Mouse (Mus musculus) kidney, postnatal 10 days (tissue): ENCODE results near the gene Tmco1.

Experiments
- DNase-seq: peaks from one replicate; pipeline ENCODE4 v3.0.0; 2021; ENCODE audit warnings: mixed read lengths

Tmco1 gene

DNA sequence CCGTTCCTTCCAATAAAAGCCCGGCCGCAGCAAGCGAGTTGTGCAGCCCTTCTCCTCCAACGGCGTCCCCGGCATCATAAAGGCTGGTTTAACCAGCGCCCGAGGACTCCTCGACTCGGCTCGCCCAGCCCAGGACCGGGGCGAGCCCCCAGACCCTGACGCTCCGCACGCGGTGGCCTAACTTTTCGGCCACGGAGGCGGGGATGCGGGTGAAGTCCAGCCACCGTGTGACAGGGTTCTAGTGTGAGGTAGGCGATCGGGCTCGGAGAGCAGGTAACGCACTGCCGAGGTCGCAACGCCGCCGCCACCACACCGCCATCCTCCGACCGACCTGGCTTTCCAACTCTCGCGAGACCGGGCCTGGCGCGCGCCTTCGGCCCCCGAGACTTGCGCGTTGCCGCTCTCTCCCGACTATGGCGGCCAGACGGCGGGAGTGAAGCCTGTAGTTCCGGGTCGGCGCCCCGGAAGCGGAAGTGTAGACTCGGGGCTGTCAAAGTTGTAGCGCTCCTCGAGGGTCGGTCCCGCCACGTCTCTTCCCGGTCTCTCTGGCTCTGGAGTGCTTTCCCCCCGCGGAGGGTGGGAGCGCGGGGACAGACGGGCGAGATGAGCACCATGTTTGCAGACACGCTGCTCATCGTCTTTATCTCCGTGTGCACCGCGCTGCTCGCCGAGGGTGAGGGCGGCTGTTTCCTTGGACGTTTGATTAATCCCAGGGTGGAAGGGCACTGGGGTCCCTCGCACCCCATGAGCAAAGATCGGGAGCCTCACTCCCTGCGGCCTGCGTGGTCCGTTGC is at the start of gene Tmco1:
Gene Tmco1 (plus strand): TSS at position 118 of the 794 bp plus-strand sequence.
- DNase-seq: peak; percentile 99

DNA sequence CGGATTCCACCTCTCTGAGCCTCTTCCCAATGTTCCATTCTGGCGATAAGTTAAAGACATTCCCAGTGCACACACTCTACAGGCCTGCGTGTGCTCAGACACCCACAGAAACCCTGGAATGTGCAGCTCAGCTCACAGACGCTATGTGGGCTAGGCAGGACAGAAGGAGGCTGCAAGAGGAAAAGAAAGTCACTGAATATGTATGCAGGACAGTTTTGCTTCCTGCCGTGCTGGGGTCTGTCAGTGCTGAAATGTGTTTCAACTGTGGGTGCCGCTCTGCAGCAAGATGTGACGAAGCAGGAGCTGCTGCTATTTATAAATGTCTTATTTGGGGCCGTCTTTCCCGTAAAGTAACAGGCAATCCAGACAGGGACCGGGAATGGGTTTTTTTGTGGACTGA is 48.5 kb upstream of the Tmco1 start:
- DNase-seq: no peak

DNA sequence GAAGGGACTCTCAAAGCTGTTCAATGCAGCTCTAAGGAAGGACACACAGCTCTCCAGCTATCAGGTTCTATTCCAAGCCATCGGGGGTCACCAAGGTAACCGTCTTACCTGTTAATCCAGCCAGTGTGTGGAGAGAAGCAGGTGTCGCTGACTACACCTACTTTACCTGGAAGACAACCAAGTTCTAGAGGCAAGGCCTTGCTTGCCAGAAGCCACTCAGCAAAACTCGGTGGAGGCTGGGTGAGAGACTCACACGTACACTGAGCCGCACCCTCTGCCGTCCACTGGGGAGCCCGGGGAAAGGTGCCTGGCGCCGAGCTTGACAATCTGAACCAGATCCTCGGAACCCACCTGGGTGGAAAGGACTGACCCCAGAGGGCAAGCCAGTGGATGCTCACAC is 46.4 kb upstream of the Tmco1 start:
- no peak for DNase-seq

DNA sequence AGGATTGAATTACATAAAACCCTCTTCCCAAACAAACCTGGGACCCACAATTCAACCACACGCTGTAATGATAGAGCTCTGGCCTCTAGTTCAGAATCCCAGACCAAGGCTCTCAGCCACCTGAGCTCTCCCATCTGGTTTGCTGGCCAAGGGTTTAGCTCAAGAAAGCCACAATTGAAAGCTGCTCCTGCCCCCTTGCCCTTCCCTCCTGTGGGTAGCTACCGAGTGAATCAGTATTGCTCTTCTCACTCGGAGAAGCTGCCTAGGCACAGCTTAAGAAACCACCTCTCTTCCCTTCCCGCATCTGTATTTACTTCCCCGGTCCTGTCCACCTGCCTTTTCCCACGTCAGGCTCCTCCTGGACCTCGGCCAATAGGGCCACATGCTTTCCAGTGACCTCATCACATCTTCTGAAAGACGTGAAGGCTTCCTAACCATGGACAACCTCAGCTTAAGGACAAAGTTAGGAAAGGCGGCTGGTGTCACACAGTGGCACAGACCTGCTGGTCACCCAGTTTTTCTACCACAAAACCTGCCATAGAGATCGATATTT is 45.6 kb upstream of the Tmco1 start:
- no peak for DNase-seq

DNA sequence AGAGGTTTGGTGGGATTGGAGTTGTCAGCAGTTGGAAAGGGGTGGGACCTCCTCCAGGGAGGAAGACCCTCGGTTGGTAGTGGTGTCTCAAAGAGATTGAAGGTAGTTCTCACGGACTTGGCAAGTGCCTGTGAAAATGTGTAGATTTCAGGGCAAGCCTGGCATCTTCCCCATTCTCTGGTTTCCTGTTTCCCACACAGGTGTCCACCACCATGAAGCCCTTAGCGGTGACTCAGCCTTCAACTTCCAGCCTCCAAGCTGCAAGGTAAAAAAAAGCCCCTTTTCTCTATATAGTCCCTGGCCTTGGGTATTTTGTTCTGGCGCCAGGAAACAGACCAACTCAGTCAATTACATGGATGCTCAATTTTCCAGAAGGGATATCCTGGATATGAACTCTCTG is 42.8 kb upstream of the Tmco1 start:
- DNase-seq: no peak

DNA sequence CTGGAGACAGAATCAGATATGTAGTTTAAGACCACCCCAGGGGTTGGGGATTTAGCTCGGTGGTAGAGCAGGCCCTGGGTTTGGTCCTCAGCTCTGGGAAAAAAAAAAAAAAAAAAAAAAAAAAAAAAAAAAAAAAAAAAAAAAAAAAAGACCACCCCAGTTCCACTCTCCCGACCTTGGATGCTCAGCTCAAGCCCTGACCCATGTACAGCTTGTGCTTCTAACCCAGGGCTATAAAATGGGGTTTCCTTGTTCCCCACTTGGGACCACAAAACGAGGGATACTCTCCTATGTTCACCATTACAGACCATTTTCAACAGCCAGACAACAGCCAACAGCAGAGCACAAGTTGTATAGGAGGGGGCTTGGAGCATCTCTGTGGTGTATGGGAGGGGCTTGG is 41.5 kb upstream of the Tmco1 start:
- DNase-seq: no peak

DNA sequence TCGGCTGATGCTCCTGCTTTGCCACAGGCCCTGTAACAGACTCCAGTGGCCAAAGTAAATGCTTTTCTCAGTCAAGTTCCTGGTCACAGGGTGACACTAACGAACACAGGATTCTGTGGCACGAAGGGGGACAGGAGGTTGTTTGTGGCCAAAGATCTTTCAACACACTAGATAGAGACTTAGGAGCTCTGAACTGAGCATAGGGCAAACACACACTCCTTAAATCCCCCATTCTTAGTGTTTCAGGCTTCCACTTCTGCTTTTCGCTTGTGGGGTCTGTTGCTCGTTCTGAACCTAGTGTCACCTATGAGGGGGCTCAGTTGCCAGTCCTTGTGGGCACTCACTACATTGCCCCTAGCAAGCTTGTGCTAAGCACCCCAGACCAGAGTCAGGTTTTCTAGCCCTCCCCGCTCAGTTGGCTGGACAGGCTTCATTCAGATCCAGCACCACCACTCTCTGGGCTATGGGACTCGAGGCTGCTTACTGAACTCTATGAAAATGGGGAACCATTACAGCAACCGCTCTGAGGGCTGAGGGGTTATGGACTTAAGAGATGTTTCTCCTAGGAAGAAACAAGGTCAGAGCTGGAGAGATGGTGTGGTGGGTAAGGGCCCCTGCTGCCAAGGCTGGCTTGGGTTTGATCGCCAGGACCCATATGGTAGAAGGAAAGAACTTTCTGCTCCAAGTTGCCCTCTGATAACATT is 39.7 kb upstream of the Tmco1 start:
- DNase-seq: no peak

DNA sequence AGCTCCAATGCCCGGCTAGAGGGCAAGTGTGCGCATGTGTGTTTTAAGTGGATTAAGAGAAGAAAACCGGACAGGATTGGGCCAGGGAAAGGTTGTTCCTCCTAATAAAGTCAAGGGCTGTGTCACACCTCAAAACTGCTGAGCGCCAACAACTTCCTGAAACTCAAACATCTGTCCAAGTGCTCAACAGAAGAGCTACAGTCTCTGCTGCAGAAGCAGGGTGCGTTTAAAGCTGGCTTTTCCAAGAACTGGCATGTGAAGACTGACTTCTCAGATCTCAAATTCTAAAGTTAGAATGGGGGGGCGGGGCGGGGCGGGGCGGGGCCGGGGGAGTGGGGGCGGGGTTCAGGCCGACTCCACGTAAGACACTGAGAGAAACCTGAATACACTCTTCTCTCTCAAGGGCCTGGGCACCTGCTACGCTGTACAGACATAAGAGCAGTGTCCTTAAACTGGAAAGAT is 38.8 kb upstream of the Tmco1 start:
- DNase-seq: no peak

DNA sequence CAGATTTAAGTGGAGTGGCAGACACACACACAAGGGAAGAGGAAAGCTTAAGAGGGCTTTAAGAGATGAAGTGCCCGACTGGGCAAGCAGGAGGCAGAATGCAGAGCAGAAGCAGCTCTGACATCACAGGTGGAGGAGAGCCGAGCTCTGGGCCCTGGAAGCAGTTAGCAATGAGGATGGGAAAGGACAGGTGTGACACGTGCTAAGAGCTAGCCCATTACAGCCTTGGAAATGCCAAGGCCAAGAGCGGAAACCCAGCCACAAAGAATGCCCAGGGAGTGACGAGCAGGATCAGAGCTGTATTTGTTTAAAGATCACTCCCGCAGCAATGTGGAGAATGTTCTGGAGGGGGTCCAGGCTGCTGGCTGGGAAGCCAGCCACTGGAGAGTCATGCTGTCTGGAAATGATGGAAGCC is 38.3 kb upstream of the Tmco1 start:
- peak; percentile 85 for DNase-seq

DNA sequence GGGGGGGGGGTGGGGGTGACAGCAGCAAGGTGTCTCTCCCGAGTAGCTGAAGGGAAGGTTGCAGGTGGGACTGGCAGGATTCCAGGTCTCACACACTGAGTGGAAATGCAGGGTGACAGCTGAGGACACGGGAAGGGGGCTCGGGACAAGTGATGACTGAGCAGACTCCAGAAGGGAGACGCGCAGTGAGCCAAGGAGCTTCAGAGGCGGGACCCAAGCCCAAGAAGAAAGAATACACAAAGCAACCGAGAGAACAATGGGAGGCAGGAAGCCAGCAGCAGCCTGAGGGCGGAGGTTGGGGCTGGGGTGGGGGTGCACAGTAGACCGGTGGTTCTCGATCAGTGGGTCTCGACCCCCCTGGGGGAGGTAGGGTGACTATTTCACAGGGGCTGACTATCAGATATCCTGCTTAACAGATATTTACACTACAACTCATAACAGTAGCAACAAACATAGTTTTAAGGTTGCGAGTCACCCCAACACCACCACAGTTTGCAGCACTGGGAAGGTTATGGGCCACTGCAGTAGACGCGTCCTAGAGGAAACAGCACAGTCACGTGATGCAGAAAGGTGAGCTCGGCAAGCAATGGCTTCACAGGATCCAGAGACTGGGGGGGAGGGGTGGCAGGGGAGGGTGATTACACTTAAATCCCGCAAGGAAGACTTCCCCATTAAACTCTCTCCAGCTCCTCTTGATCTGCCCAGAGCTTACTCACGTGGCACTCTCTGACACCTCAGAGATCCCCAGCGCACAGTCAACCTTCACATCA is 37.7 kb upstream of the Tmco1 start:
- peak; percentile 59 for DNase-seq

DNA sequence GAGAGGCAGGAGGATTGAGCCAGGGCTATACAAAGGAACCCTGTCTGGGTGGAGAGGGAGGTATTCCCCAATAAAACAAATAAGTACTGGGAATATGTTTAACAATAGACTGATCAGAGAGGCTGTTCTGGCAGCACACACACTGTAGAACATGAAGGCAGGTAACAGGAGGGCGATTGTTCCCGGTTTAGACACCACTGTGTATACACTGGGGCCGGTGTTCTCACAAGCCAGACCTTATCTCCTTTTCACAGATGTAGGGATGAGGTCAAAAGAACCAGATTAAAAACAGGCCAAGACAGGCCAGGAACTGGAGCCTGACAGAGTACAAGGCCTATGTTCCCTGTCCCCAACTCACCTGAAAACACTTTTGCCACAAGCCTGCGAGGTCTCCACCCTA is 36.9 kb upstream of the Tmco1 start:
- no peak for DNase-seq

DNA sequence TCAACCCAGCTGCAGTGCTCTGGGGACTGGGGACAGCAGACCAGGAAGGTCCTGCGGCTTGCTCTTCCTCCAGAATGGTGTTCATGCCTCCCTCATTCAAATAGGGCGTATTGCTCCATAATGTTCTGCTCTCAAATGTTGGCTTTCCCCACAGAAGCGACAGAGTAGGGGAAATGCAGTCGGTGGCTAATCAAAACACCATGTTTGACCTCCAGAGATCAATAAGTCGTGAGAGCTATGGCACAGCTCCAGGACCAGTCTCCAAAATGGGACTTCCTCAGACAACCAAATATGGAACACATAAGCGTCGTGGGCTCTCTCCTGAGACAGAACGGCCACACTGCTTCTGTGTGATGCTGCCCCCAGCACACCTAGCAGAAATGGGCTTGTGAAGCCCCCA is 36.3 kb upstream of the Tmco1 start:
- peak; percentile 35 for DNase-seq

DNA sequence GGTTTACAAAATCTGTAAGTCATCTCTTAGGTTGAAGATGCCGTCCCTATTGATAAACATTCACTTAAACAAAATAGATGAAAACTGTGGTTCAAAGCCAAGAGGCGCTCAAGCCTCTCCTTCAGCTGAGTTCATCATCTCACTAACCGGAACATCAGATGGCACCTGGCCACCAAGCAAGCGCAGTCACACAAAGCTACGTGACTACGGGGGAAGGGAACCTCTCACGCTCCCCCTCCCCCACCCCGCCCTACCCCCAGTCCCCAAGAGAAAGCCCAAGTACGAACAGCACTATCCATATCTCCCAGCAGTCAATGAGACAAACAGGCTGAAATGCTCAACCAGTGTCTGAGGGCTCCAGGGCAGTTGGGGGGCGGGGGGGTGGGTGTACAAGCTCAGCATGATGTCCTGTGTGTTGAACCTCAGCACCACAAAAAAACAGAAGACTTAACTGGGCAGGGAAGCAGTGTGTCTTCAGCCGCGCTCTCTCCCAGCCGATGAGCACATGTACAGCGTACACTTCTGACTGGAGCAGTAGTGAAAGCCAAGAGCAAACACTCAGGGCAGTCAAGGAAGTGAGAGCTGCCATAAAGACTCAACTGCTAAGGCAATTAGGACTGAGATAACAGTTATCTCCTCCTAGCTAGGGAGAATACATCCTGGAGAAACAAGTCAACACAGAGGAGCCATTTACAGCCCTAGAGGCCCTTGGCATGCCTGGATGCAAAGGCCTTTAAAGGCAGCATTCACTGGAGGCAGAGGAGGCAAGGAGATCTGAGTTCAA is 34.6 kb upstream of the Tmco1 start:
- DNase-seq: no peak

DNA sequence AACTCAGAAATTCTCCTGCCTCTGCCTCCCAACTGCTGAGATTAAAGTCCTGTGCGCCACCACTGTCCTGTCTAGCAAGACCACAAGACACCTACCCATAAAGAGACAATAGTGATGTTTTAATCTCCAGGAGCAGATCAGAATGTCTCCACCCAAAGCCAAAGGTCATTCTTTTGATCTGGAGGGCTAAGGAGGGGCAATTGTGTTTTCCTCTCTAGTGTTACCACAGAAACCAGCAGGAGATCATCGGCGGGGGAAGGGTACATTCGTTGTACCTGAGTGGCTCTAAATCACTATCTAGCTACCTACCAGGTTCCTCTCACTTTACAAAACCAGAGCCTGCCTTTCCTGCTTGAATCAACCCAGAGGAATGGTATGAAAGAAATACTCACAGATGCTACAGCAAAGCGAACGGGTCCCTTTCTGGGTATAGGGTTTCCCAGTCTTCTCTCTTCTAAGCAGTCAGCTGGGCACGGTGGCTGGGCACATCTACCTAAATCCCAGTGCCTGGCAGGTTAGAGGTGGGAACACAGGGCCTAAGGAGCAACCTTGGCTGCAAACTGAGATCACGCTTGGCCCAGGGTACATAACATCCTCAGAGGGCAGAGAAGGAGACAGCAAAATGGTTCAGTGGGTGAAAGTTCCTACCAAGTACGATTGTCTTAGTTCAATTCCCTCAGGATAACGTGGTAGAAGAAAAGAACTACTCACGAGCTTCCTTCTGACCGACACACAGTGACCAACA is 33.4 kb upstream of the Tmco1 start:
- no peak for DNase-seq

DNA sequence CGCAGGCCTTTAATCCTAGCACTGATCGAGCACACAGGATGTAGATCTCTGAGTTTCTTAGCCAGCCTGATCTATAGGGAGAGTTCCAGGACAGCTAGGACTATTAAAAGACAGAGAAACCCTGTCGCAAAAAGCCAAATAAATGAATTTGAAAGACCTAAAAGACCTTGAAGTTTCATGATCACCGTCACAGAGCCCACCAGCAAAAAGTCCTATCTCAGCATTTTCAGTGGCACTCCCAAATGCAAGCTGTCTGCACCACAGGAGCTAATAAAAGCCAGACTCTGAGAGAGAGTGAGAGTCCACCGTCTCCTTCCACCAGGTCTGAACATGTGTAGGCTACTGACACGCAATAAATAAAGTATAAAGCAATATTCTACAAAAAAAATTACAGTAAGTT is 29.8 kb upstream of the Tmco1 start:
- no peak for DNase-seq

DNA sequence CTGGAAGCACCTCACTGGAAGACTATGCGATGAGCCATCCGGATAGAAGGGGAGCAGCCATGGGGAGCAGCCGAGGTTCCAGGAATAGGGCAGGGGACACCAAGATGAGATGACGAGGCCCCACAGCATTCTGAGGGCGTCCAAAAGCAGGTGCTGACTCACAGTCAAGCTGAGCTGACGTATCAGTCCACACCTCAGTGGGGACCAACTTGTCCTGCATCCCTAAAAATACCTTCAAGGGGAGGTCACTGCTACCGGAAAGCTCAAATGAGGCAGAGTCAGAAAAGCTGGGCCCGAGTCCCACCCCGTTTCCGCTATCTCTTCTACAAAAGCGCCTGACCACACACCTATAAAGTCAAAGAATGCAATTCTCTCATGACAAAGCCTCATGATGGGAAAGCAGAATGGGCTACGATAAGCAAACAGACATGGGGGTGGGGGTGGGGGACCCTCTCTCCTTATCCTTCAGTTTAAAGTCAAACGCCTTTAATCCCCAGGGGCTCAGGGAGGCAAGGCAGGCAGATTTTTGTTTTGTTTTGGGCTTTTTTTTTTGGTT is 28.9 kb upstream of the Tmco1 start:
- DNase-seq: no peak

DNA sequence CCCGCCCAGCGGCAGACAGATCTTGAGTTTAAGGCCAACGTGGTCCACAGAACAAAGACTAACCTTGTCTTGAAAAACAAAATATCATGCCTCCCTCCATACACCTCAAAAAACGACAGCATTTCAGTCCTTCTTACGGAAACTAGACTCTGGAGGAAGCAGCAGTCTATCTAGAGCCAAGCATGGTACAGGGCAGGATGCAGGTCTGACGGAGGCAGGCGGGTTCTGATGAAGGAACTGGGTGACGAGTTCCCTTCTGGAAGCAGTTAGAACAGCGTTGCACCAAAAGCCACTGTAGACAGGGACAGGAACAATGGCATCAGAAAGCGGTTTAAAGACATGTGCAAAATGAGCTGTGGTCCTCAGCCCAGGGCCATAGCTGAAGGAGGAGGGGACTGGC is 28.1 kb upstream of the Tmco1 start:
- no peak for DNase-seq

DNA sequence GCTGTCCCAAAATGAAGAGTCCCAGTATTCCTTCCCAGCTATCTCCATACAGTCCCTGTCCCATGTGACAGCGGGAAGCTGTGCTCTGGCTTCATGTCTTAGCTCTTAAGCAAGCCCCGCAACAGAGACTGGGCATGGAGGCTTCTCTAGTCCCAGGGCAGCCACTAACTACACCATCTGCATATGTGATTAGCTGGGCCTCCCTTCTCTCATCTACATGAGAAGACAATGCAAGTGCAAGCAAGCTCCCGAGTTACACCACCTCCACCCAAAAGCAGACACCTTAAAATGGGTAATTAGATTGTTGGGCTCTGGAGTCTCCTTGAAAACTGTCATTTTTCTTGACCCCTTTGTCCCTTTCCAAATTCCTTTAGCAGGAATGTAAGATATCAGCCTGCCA is 26.1 kb upstream of the Tmco1 start:
- no peak for DNase-seq

DNA sequence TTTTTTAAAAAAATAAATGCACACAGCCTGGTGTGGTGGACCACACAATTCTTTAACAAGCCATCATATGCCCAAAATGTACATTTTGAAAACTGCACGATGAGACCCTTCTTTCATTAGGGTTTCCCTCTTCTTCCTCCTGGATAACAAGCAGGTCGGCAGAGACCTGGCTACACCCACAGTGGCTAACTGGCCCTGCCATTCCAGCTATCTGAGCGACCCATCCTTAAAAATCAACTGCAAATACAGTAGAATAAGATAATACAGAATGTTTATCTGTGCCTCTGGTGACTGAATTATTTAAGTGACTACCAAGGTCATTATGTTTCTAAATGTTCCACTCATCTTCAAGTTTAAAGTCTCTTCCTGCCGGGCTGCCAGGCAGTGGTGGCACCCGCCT is 25.4 kb upstream of the Tmco1 start:
- no peak for DNase-seq

DNA sequence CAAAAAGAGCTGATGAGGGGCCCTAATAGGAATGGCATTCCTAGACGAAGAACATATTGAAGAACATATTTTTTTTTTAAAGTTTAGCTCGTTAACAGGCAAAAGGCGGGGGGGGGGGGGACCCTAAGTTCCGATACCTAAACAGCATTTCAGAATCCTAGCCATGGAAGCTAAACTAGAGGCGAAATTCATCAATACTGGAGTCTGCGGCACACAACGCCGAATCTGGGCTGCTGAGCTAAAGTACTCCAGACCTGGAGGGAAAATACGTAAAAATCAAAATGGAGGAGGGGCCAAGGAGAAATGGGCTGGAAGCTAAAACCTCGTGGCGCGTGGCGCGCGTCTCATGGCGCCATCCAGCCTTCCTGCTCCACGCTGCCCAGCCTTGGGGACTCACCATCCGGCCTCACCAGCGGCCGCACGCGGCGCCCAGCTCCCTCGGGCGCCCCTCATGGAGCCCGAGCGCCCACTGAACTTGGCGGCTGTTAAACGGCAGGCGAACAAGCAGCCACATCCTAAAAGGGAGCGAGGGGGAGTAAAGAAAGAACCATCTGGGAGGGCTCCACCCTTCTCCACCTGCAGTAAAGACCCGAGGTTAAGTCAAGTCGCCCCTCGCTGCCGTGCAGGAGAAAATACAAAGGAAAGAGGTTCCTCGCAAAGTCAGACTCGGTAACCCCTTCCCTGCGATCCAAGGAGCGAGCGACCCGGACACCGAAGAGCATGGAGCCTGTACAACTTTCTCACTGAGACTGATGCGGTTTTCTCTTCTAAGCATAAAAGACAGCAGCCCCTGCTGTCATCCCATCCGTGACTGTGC is 24.5 kb upstream of the Tmco1 start:
- peak; percentile 73 for DNase-seq
